Mouse (Mus musculus) heart, postnatal 0 days (tissue): ENCODE results near the gene Tgfb2.

Experiments
- CTCF ChIP-seq: IDR thresholded peaks from 2 replicates; pipeline ENCODE4 v1.5.1; 2016; ENCODE audit warnings: antibody characterized with exemption, control low read depth, low read depth
- EP300 ChIP-seq: IDR thresholded peaks from 2 replicates; pipeline ENCODE4 v1.6.1; 2016; ENCODE audit warnings: antibody characterized with exemption, low read depth

- TF ChIP-seq EP300: no peak
- no peak for TF ChIP-seq CTCF
Observed at GRCm38 (mm10) chr1:186701206-186701905, 4.4 kb downstream of the Tgfb2 start.
